Mouse (Mus musculus) erythroblast, embryonic 14.5 days (primary cell): ENCODE data around the gene Bdkrb1.

Experiments
- GATA1 ChIP-seq: IDR thresholded peaks from 2 replicates; pipeline ENCODE4 v1.6.1; 2012; ENCODE audit warnings: low read length, inconsistent platforms, mixed read lengths
- TAL1 ChIP-seq: IDR thresholded peaks from 3 replicates; pipeline ENCODE4 v1.6.1; 2012; ENCODE audit warnings: low read length, inconsistent platforms, mixed read lengths

GRCm38 (mm10) chr12:105599098-105599497 lies 3.8 kb upstream of the Bdkrb1 start:
- TF ChIP-seq GATA1: no peak
- no peak for TF ChIP-seq TAL1
